Mouse (Mus musculus) embryonic facial prominence, embryonic 11.5 days (tissue): ENCODE data around the gene Blcap. TPM values are rescaled to one million over a fixed set of nuclear protein-coding genes. Genes with fewer than 3 reads are reported as not detected.

Source experiments
- ATAC-seq: fragments of 200-750 bp; cut with Nextera tagmentation; replicated peaks from 2 replicates; pipeline ENCODE4 v1.8.0; 2017; ENCODE audit warnings: low read depth; ENCODE audit not compliant: insufficient number of reproducible peaks, low FRiP score, low TSS enrichment
- DNase-seq: peaks from one replicate; pipeline ENCODE4 v3.0.0-alpha.2; 2015; ENCODE audit warnings: low spot score
- H3K27ac ChIP-seq: fragments of 300-500 bp; sonication (generic); replicated peaks from 2 replicates; pipeline ENCODE4 v1.5.1; 2014; ENCODE audit warnings: mild to moderate bottlenecking, low read depth, low read length, control low read depth
- H3K27me3 ChIP-seq: fragments of 300-500 bp; sonication (generic); 2 replicates; pipeline ENCODE4 v1.6.1; 2014; ENCODE audit warnings: mild to moderate bottlenecking, low read length, moderate library complexity, mixed read lengths; ENCODE audit not compliant: control insufficient read depth, insufficient read depth
- H3K36me3 ChIP-seq: fragments of 300-500 bp; sonication (generic); replicated peaks from 2 replicates; pipeline ENCODE4 v1.6.1; 2014; ENCODE audit warnings: low read depth, mild to moderate bottlenecking, low read length, moderate library complexity, mixed read lengths; ENCODE audit not compliant: control insufficient read depth, insufficient read depth
- H3K4me1 ChIP-seq: fragments of 300-500 bp; sonication (generic); 2 replicates; pipeline ENCODE4 v1.6.1; 2014; ENCODE audit warnings: low read length, mixed read lengths; ENCODE audit not compliant: control insufficient read depth, insufficient read depth
- H3K4me2 ChIP-seq: fragments of 300-500 bp; sonication (generic); 2 replicates; pipeline ENCODE4 v1.6.1; 2014; ENCODE audit warnings: low read depth, mild to moderate bottlenecking, control low read depth, low read length, moderate library complexity
- H3K4me3 ChIP-seq: fragments of 300-500 bp; sonication (generic); 2 replicates; pipeline ENCODE4 v1.5.1; 2014; ENCODE audit warnings: low read depth, low read length, control low read depth
- H3K9ac ChIP-seq: fragments of 300-500 bp; sonication (generic); replicated peaks from 2 replicates; pipeline ENCODE4 v1.6.1; 2014; ENCODE audit warnings: mild to moderate bottlenecking, control low read depth, low read length
- H3K9me3 ChIP-seq: fragments of 300-500 bp; sonication (generic); replicated peaks from 2 replicates; pipeline ENCODE4 v1.6.1; 2016; ENCODE audit warnings: mild to moderate bottlenecking, low read length, inconsistent platforms, mixed read lengths; ENCODE audit not compliant: control insufficient read depth
- WGBS: fragments of 180-500 bp; shearing (Covaris S2); extraction: QIAGEN DNeasy Blood & Tissue Kit; methylation state at CpG from one replicate; pipeline ENCODE4 v1.1.7; 2014; 5-methylcytosine and 5-hydroxymethylcytosine counted together
- polyA plus RNA-seq: library from polyadenylated mRNA; unstranded; fragments of >200 nt; fragmentation: Nextera tagmentation; extraction: Ambion mirVana; gene quantifications from 2 replicates; pipeline ENCODE4 v1.2.1, GENCODE M21; 2014

Gene Blcap
- polyA plus RNA-seq, 1 experiment from 2014 or later = 90.2 TPM

DNA sequence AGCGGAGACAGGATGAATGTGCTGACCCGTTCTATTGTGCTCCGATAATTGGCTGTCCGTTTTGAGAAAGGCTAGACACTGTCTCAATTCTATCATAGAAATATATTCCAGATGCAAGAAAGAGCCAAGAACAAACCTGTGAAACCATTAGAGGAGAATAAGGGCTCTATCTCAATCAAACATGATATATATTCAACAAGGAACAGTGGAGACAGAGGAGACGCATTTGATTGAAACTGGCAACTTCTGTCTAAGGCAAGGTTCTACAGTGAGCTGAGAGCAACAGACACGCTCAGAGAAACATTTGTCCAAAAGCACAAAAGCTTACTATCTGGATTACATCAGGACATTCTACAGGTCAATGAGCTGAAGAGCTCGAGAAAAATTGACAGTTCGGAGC lies 29.4 kb downstream of the Blcap start:
- ATAC-seq = no peak
- no peak for DNase-seq
- H3K36me3 ChIP-seq = no peaks in the 10 kb centered on the region
- no peak overlapping the region for H3K4me3 ChIP-seq
- no peaks in the 10 kb centered on the region for H3K9me3 ChIP-seq
- no peaks in the 10 kb centered on the region for H3K27me3 ChIP-seq
- H3K4me1 ChIP-seq = peaks cover 13% of the 10 kb centered on the region
- H3K9ac ChIP-seq = no peak overlapping the region
- WGBS = 43% methylated on average over 8 of the region's 8 CpGs
- H3K4me2 ChIP-seq = no peak overlapping the region
- H3K27ac ChIP-seq = peak overlapping the region; percentile 48

DNA sequence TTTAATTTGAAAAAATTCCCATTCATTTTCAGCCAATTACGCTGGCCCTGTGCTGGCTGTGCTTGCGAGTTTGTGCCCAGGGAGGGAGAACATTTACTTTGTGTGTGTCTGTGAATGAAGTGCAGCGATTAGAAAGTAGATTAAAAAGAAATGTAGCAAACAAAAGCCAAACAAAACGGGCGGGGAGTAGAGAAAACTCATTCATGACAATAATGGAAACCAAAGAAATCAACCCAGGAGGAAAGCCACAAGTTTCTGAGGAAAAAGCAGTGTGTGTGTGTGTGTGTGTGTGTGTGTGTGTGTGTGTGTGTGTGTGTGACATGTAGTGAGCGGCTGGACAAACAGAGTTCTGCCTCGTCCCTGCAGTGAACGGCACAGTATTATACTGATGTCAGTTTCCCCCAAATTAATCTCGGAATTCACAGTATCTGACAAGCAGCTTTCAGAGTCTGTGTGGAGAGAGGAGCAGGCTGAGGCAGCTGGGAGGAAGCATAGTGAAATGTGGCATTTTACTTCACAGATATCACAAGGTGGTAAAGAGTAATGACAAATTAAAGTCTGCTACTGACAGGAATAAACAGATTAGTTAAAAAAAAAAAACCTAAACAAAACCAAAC lies 30.0 kb downstream of the Blcap start:
- Histone ChIP-seq H3K27ac (peak overlapping the region; percentile 54), H3K9me3 (no peaks in the 10 kb centered on the region), H3K27me3 (no peaks in the 10 kb centered on the region), H3K9ac (no peak overlapping the region), H3K36me3 (no peaks in the 10 kb centered on the region), H3K4me1 (peaks cover 14% of the 10 kb centered on the region), H3K4me3 (no peak overlapping the region), H3K4me2 (no peak overlapping the region)
- ATAC-seq (no peak), DNase-seq (no peak)
- 36% methylated on average over 9 of the region's 9 CpGs for WGBS

DNA sequence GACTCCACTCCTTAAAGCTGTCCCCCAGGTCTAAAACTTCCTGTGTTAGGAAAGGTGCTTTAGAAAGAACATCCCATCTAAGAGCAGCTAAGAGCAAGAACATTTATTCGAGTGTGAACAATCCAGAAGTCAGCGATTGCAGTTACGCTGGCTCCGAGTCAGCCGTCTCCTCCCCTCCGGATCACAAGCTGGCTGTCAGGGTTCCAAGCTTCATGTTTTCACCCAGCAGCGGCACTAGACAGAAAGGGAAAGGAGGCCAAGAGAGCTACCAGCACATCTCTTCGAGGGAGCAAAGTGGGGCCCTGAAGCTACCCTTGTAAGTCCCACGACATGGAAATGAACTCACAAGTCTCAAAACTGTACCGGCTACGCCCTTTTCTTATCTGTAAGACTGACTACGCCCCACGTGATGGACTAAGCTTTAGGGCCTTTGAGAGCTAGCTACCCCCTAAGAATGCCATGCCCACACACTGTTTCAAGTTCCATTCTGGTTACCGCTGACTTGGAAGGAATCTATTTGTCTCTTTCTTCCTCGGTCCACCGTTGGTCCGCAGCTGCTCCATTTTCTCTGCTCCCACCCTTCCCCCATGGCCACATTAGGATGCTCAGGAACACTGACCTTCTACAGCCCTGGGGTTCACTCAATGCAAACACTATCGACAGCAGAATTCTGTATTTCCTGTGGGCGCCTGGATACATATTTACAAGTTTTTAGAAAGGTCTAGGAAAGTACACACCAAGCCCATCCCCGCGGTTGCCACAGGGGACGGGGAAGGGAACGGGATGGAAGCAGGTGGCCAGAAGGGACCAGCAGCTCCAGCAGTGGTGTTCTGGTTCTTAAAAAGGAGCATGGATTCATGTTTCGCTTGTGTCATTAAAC lies 30.8 kb downstream of the Blcap start:
- H3K9me3 ChIP-seq = no peaks in the 10 kb centered on the region
- no peaks in the 10 kb centered on the region for H3K27me3 ChIP-seq
- DNase-seq (no peak), ATAC-seq (no peak)
- H3K27ac ChIP-seq = peak overlapping the region; percentile 54
- WGBS = 68% methylated on average over 24 of the region's 24 CpGs
- peaks cover 12% of the 10 kb centered on the region for H3K4me1 ChIP-seq
- no peak overlapping the region for H3K4me3 ChIP-seq
- H3K4me2 ChIP-seq = no peak overlapping the region
- no peaks in the 10 kb centered on the region for H3K36me3 ChIP-seq
- H3K9ac ChIP-seq = no peak overlapping the region

DNA sequence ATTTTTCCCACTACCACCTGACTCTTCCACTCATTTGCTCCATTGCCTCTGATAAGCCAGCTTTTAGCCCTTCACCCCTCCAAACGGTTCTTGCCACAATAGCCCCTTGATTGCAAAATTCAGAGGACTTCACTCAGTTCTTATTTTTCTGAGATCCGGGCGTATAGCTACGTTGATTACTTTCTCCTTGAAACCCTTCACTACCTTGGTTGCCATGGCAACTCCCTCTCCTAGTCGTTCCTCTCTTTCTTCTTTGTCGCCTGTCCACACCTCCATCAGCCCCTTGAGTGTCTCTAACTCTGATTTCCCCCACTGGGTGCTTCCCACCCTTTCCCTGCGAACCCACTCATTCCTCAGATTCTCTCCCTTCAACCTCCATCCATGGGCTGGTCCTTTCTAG lies 34.0 kb downstream of the Blcap start:
- DNase-seq = no peak
- H3K4me3 ChIP-seq = no peak overlapping the region
- no peak overlapping the region for H3K9ac ChIP-seq
- H3K27me3 ChIP-seq = no peaks in the 10 kb centered on the region
- H3K4me1 ChIP-seq = peaks cover 12% of the 10 kb centered on the region
- H3K36me3 ChIP-seq = no peaks in the 10 kb centered on the region
- 29% methylated on average over 7 of the region's 7 CpGs for WGBS
- no peak overlapping the region for H3K4me2 ChIP-seq
- no peak overlapping the region; the same call in 1 of the 2 replicates for H3K27ac ChIP-seq
- no peak for ATAC-seq
- H3K9me3 ChIP-seq = no peaks in the 10 kb centered on the region

DNA sequence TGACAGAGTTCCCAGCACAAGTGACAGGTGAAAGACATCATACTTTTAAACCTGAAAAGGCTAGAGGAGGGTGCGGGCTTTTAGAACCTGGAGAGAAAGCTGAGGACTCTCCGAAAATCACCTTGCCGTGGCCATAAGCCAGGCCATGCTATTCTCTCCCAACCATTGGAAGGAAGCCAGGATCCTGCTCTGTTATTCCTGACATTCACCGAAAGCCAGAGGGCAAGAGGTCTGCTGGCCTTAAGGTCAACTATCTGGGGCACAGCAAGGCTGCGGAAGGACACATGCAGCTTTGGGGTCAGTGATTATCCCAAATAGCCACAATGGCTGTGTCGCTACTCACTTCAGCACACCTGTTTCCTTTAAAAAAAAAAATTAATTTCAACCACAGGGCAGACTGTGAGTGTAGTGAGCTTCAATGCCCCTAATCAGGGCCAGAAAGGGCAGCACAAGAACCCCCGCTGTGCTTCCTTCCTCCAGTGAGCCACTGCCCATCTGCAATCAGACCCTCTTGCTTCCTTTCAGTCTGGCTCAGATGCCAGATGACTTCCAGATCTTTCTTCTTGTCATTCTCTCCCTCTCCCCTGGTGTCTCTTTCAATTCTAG lies 34.5 kb downstream of the Blcap start:
- Histone ChIP-seq H3K9me3 (no peaks in the 10 kb centered on the region), H3K27ac (no peak overlapping the region; the same call in 1 of the 2 replicates), H3K4me3 (no peak overlapping the region), H3K9ac (no peak overlapping the region), H3K36me3 (no peaks in the 10 kb centered on the region), H3K27me3 (no peaks in the 10 kb centered on the region), H3K4me1 (peaks cover 11% of the 10 kb centered on the region), H3K4me2 (no peak overlapping the region)
- DNase-seq (no peak), ATAC-seq (no peak)
- WGBS = 32% methylated on average over 7 of the region's 7 CpGs

DNA sequence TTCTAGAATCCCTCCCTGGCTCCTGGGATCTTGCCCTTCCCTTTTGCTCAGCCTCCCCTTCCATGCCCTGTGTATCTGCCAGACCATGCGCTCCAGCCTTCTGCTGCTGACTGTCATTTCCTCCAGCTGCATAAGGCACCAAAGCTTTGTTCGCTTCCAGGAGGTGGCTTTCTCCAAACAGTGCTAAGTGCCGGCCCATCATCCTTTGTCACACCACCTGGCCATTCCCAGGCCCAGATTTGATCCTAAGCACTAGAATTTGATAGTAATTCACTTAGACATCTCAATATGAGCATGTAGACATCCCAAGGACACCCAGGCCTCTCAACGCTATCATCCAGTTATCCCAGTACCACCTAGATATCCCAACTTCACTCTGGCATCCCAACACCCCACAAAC lies 36.9 kb downstream of the Blcap start:
- ATAC-seq (no peak), DNase-seq (no peak)
- peaks cover 11% of the 10 kb centered on the region for H3K4me1 ChIP-seq
- H3K36me3 ChIP-seq = no peaks in the 10 kb centered on the region
- no peak overlapping the region for H3K4me3 ChIP-seq
- no peaks in the 10 kb centered on the region for H3K27me3 ChIP-seq
- H3K9ac ChIP-seq = no peak overlapping the region
- 77% methylated on average over 4 of the region's 4 CpGs for WGBS
- no peak overlapping the region for H3K4me2 ChIP-seq
- H3K9me3 ChIP-seq = no peaks in the 10 kb centered on the region
- peak overlapping the region; percentile 52; the same call in 1 of the 2 replicates for H3K27ac ChIP-seq

DNA sequence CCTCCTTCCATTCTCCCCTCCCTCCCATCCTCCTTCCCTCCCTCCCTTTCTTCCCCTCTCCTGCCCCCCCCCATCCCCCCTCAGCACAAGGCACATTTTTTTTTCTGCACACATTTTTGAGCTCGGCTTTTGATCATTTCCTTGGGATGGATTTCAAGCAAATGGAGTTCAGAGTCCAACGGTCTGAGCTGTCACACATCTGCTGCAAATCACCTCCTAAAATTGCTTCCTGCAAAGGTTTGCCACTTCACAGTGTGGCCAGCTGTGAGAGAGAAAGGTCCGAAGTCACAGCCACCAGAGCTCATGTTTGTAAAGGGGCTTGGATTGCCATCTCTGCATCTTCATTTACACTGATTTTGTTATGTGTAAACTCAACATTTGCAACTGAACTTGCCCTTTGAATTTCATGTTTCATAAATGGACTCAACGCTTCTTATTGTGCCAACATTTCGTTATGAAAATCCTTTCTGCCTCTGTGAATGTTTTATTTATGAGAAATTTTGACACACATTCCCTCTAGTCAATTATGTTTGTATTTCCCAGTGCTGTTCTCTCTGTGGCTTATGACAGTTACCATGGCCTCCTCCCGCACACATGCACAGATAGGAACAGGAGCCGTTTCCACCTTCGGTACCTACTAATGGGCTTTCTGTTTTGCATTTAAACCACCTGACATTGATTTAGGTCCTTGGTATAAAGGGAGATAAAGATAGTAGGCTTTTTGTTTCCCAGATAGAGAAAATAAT lies 39.2 kb downstream of the Blcap start:
- Histone ChIP-seq H3K9ac (no peak overlapping the region), H3K36me3 (no peaks in the 10 kb centered on the region), H3K27ac (0 out of 2 replicates have a peak overlapping the region, but pooled peaks have one; percentile 20), H3K4me1 (peaks cover 7% of the 10 kb centered on the region), H3K27me3 (no peaks in the 10 kb centered on the region), H3K9me3 (no peaks in the 10 kb centered on the region), H3K4me2 (no peak overlapping the region), H3K4me3 (no peak overlapping the region)
- WGBS = 35% methylated on average over 8 of the region's 8 CpGs
- DNase-seq (peak; percentile 83), ATAC-seq (no peak)
